Mouse (Mus musculus) ES-E14 (cell line): ENCODE results near the gene Gipc2. TPM values are rescaled to one million over a fixed set of nuclear protein-coding genes. Genes with fewer than 3 reads are reported as not detected.

ENCODE experiments used
- DNase-seq: peaks from one replicate; pipeline ENCODE4 v3.0.0-alpha.2; 2013; ENCODE audit warnings: low read depth, low spot score
- H3K27ac ChIP-seq: 2 replicates; pipeline ENCODE4 v1.5.1; 2012; ENCODE audit warnings: low read depth, mild to moderate bottlenecking, low read length, moderate library complexity, mixed read lengths; ENCODE audit not compliant: poor library complexity, insufficient read depth, severe bottlenecking
- H3K36me3 ChIP-seq: 2 replicates; pipeline ENCODE4 v1.6.1; 2012; ENCODE audit warnings: mild to moderate bottlenecking, low read length, moderate library complexity, mixed read lengths; ENCODE audit not compliant: control insufficient read depth, poor library complexity, insufficient read depth, severe bottlenecking
- H3K4me1 ChIP-seq, 2 experiments: fragments of 150-350 bp in 1 of 2; sonication (generic) in 1 of 2; 2 replicates each; pipeline ENCODE4 v1.6.1; 2012; ENCODE audit warnings: low read length in 2 of 2, mild to moderate bottlenecking in 1 of 2, mixed read lengths in 1 of 2; ENCODE audit not compliant: control insufficient read depth in 2 of 2, insufficient read depth in 2 of 2, poor library complexity in 1 of 2
- H3K4me3 ChIP-seq, 2 experiments: fragments of 150-350 bp in 1 of 2; sonication (generic) in 1 of 2; 2 replicates each; pipeline ENCODE4 v1.5.1; 2012; ENCODE audit warnings: low read length in 2 of 2, low read depth in 1 of 2, mild to moderate bottlenecking in 1 of 2, mixed read lengths in 1 of 2; ENCODE audit not compliant: insufficient read depth in 1 of 2, poor library complexity in 1 of 2, severe bottlenecking in 1 of 2
- H3K9ac ChIP-seq: 2 replicates; pipeline ENCODE4 v1.6.1; 2012; ENCODE audit warnings: low read depth, mild to moderate bottlenecking, low read length, mixed read lengths; ENCODE audit not compliant: poor library complexity, insufficient read depth, severe bottlenecking
- H3K9me3 ChIP-seq: fragments of 150-350 bp; sonication (generic); 2 replicates; pipeline ENCODE4 v1.6.1; 2012; ENCODE audit warnings: low read depth, mild to moderate bottlenecking, low read length; ENCODE audit not compliant: control insufficient read depth, insufficient read depth
- CHD2 ChIP-seq: IDR thresholded peaks from 2 replicates; pipeline ENCODE4 v1.6.1; 2014; ENCODE audit warnings: mild to moderate bottlenecking, low read depth, low read length, inconsistent platforms
- HCFC1 ChIP-seq: IDR thresholded peaks from 2 replicates; pipeline ENCODE4 v1.6.1; 2012; ENCODE audit warnings: low read length, inconsistent platforms, borderline replicate concordance; ENCODE audit not compliant: insufficient read depth
- MAFK ChIP-seq: IDR thresholded peaks from 2 replicates; pipeline ENCODE4 v1.6.1; 2014; ENCODE audit warnings: mild to moderate bottlenecking, low read depth, low read length, inconsistent platforms; ENCODE audit not compliant: insufficient read depth
- ZC3H11A ChIP-seq: IDR thresholded peaks from 2 replicates; pipeline ENCODE4 v1.6.1; 2012; ENCODE audit warnings: low read depth, mild to moderate bottlenecking, inconsistent platforms, low read length, borderline replicate concordance
- ZNF384 ChIP-seq: IDR thresholded peaks from 2 replicates; pipeline ENCODE4 v1.6.1; 2012; ENCODE audit warnings: low read depth, low read length, inconsistent platforms
- in situ Hi-C, 2 experiments: fragments of 600-800 bp; cut with MboI; formaldehyde crosslinking; loops; one replicate each; pipeline ENCODE4 v1.15.1; 2025; ENCODE audit warnings: low sequenced_read_pairs in 2 of 2, inconsistent platforms in 1 of 2; ENCODE audit not compliant: unreplicated experiment in 2 of 2
- total RNA-seq: library from RNA; depleted of rRNA; stranded (reverse); fragments of 300-350 nt; gene quantifications from 2 replicates; pipeline ENCODE4 v1.2.3, GENCODE M21; 2012

Gipc2 gene
- total RNA-seq, 1 experiment, result 0.76 TPM

GRCm38 (mm10) chr3:152192238-152192931, 26.4 kb upstream of the Gipc2 start:
- Histone ChIP-seq H3K36me3 (no peaks in the 10 kb centered on the region), H3K4me1 (no peaks in the 10 kb centered on the region; a peak in 1 of 4 replicates), H3K9me3 (no peaks in the 10 kb centered on the region), H3K27ac (no peak overlapping the region), H3K9ac (no peak overlapping the region), H3K4me3 (no peak overlapping the region)
- in situ Hi-C loops, result no loop called here
- DNase-seq, result no peak
- TF ChIP-seq CHD2 (no peak), ZNF384 (no peak), HCFC1 (no peak), ZC3H11A (no peak), MAFK (no peak)

- H3K9ac ChIP-seq, result no peak overlapping the region
- in situ Hi-C loops, result no loop called here
- H3K27ac ChIP-seq, result no peak overlapping the region
Measured at GRCm38 (mm10) chr3:152191791-152192237, 25.8 kb upstream of the Gipc2 start.

GRCm38 (mm10) chr3:152190679-152191477, 24.8 kb upstream of the Gipc2 start:
- no peak for DNase-seq
- no peaks in the 10 kb centered on the region for H3K36me3 ChIP-seq
- no peak overlapping the region for H3K9ac ChIP-seq
- H3K4me3 ChIP-seq, result no peak overlapping the region
- H3K9me3 ChIP-seq, result no peaks in the 10 kb centered on the region
- in situ Hi-C loops, result no loop called here
- no peaks in the 10 kb centered on the region for H3K4me1 ChIP-seq
- no peak overlapping the region for H3K27ac ChIP-seq
- TF ChIP-seq ZNF384 (no peak), ZC3H11A (no peak), MAFK (no peak), CHD2 (no peak), HCFC1 (no peak)

More at GRCm38 (mm10) chr3:152191791-152192237, 25.8 kb upstream of the Gipc2 start:
- H3K9me3 ChIP-seq, result no peaks in the 10 kb centered on the region
- H3K36me3 ChIP-seq, result no peaks in the 10 kb centered on the region
- TF ChIP-seq ZNF384, result no peak
- no peak for TF ChIP-seq ZC3H11A
- no peak for TF ChIP-seq CHD2
- no peak for TF ChIP-seq HCFC1
- TF ChIP-seq MAFK, result no peak
- no peak overlapping the region for H3K4me3 ChIP-seq
- H3K4me1 ChIP-seq, result no peaks in the 10 kb centered on the region
- no peak for DNase-seq

GRCm38 (mm10) chr3:152189306-152189705, 23.3 kb upstream of the Gipc2 start:
- no peaks in the 10 kb centered on the region for H3K4me1 ChIP-seq
- no peak overlapping the region for H3K4me3 ChIP-seq
- DNase-seq, result no peak
- no peak overlapping the region for H3K9ac ChIP-seq
- H3K36me3 ChIP-seq, result no peaks in the 10 kb centered on the region
- H3K27ac ChIP-seq, result no peak overlapping the region
- TF ChIP-seq CHD2 (no peak), ZNF384 (no peak), ZC3H11A (no peak), HCFC1 (no peak), MAFK (no peak)
- in situ Hi-C loops, result no loop called here
- no peaks in the 10 kb centered on the region for H3K9me3 ChIP-seq
